Mouse (Mus musculus): ENCODE data around the gene Plcxd1.
"Not testable (repeated sequence)": the region's sequence is repeated elsewhere in the genome, so short reads cannot be mapped to it uniquely, and the experiment has no call there.

The Plcxd1 gene

GRCm38 (mm10) chr5:110099656-110100580 lies at the start of gene Plcxd1:
Plcxd1 (plus strand) TSS chr5:110099969.
- no peak for DNase-seq (ENCODE audit: low spot score)

- peak; percentile 76 for DNase-seq (ENCODE audit: low spot score)
Observed at GRCm38 (mm10) chr5:110057637-110058408, 41.9 kb upstream of the Plcxd1 start.

- DNase-seq (ENCODE audit: low spot score): not testable (repeated sequence)
Observed at GRCm38 (mm10) chr5:110072413-110072812, 27.4 kb upstream of the Plcxd1 start, which contains the start of gene Gm17655. Gm17655 (minus strand) TSS chr5:110072513.

- DNase-seq (ENCODE audit: low spot score): no peak
Observed at GRCm38 (mm10) chr5:110082961-110083360, 16.8 kb upstream of the Plcxd1 start.

GRCm38 (mm10) chr5:110086161-110086866 lies 13.5 kb upstream of the Plcxd1 start:
- DNase-seq (ENCODE audit: low spot score): no peak

- DNase-seq (ENCODE audit: low spot score): no peak
Observed at GRCm38 (mm10) chr5:110091546-110091945, 8.2 kb upstream of the Plcxd1 start.

GRCm38 (mm10) chr5:110094030-110094846 lies 5.5 kb upstream of the Plcxd1 start, which contains the start of gene Gm35315:
Gm35315 (minus strand) TSS chr5:110094420.
- peak; percentile 91 for DNase-seq (ENCODE audit: low spot score)

GRCm38 (mm10) chr5:110094847-110095213 lies 4.9 kb upstream of the Plcxd1 start:
- DNase-seq (ENCODE audit: low spot score): no peak

- DNase-seq (ENCODE audit: low spot score): peak; percentile 44
Observed at GRCm38 (mm10) chr5:110098991-110099477, 735 bp upstream of the Plcxd1 start.

- DNase-seq (ENCODE audit: low spot score): peak; percentile 46
Observed at GRCm38 (mm10) chr5:110100921-110101631, 1.3 kb downstream of the Plcxd1 start.

- DNase-seq (ENCODE audit: low spot score): peak; percentile 63
Observed at GRCm38 (mm10) chr5:110101716-110102347, 2.1 kb downstream of the Plcxd1 start.

GRCm38 (mm10) chr5:110102429-110102828 lies 2.7 kb downstream of the Plcxd1 start:
- DNase-seq (ENCODE audit: low spot score): no peak

- DNase-seq (ENCODE audit: low spot score): no peak
Observed at GRCm38 (mm10) chr5:110102853-110103625, 3.3 kb downstream of the Plcxd1 start.

- no peak for DNase-seq (ENCODE audit: low spot score)
Observed at GRCm38 (mm10) chr5:110103901-110104615, 4.3 kb downstream of the Plcxd1 start.

GRCm38 (mm10) chr5:110104616-110105380 lies 5.0 kb downstream of the Plcxd1 start:
- no peak for DNase-seq (ENCODE audit: low spot score)

GRCm38 (mm10) chr5:110106140-110106871 lies 6.5 kb downstream of the Plcxd1 start:
- no peak for DNase-seq (ENCODE audit: low spot score)

All from left cerebral cortex, adult 11 months (tissue).